Mouse (Mus musculus) activated CD4-positive, CD25-positive, alpha-beta regulatory T cell, adult 4 months (primary cell): ENCODE data around the gene Zfp865. TPM values are rescaled to one million over a fixed set of nuclear protein-coding genes. Genes with fewer than 3 reads are reported as not detected.

ENCODE experiments used
- ATAC-seq: one replicate; pipeline ENCODE4 v1.8.0; 2017
- polyA plus RNA-seq, 2 experiments: library from polyadenylated mRNA; unstranded; fragments of 100-300 nt; shearing (Covaris generic); gene quantifications; one replicate each; pipeline ENCODE4 v1.2.1; 2017

Zfp865 gene
- polyA plus RNA-seq, 2 experiments from 2014 or later: 3.5 to 5.3 TPM

- no peak for ATAC-seq
These were observed 60.6 kb downstream of the Zfp865 start for GRCm38 (mm10) chr7:5080815-5081214.

DNA sequence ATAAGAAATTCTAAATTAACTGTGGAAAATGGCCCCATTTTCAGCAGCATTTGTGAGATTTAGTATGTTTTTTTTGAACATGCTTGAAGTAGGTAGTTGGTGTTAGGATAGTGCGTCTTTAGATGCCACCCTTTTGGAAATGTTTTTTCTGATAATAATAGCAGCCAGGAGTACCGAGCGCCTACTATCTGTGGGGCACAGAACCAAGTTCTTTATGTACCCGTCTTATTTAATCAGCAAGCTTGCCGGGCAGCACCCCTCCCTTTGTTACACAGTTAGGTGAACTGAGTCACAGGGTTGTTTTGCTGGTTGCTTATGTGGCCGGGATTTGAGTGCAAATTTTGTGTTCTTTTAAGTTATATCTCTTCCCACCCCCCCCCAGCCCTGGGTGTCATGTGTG is 61.1 kb downstream of the Zfp865 start:
- no peak for ATAC-seq

- no peak for ATAC-seq
These were observed 61.8 kb downstream of the Zfp865 start for GRCm38 (mm10) chr7:5081939-5082338.

- no peak for ATAC-seq
These were observed 63.3 kb downstream of the Zfp865 start for GRCm38 (mm10) chr7:5083325-5084105.

GRCm38 (mm10) chr7:5085512-5085911 is 65.3 kb downstream of the Zfp865 start:
- no peak for ATAC-seq

Other genes starting within 250 kb of the Zfp865 start
- not detected for gene Fam71e2, start 249.1 kb upstream of the Zfp865 start, polyA plus RNA-seq
- gene Il11, start 237.5 kb upstream of the Zfp865 start, polyA plus RNA-seq: not detected
- gene Tmem190, start 237.4 kb upstream of the Zfp865 start, polyA plus RNA-seq: not detected
- gene Tmem238, start 230.7 kb upstream of the Zfp865 start, polyA plus RNA-seq: 1 to 10 TPM in 1 of 2 experiments, not detected in 1; 1.2 TPM
- 100 to 1,000 TPM; 460 to 740 TPM for gene Rpl28, start 227.5 kb upstream of the Zfp865 start, polyA plus RNA-seq
- 10 to 100 TPM; 39.3 to 43.6 TPM for gene Ube2s, start 207.8 kb upstream of the Zfp865 start, polyA plus RNA-seq
- gene Shisa7, start 175.7 kb upstream of the Zfp865 start, polyA plus RNA-seq: under 1 TPM in 1 of 2 experiments, not detected in 1; 0.09 TPM
- gene Isoc2b, start 150.1 kb upstream of the Zfp865 start, polyA plus RNA-seq: 10 to 100 TPM; 34.4 to 50.2 TPM
- gene Isoc2a, start 143.2 kb upstream of the Zfp865 start, polyA plus RNA-seq: under 1 TPM; 0.20 to 0.69 TPM
- not detected for gene Gm36210, start 113.9 kb upstream of the Zfp865 start, polyA plus RNA-seq
- 1 to 10 TPM; 1.9 TPM for gene Zfp628, start 105.2 kb upstream of the Zfp865 start, polyA plus RNA-seq
- not detected for gene Nat14, start 98.3 kb upstream of the Zfp865 start, polyA plus RNA-seq
- gene Ssc5d, start 94.6 kb upstream of the Zfp865 start, polyA plus RNA-seq: under 1 TPM in 1 of 2 experiments, not detected in 1; 0.10 TPM
- not detected for gene Sbk2, start 56.0 kb upstream of the Zfp865 start, polyA plus RNA-seq
- gene Sbk3, start 49.2 kb upstream of the Zfp865 start, polyA plus RNA-seq: not detected
- 1 to 10 TPM; 2.9 to 5.3 TPM for gene Zfp579, start 24.2 kb upstream of the Zfp865 start, polyA plus RNA-seq
- 10 to 100 TPM; 33.3 to 55.4 TPM for gene Zfp524, start 6.0 kb upstream of the Zfp865 start, polyA plus RNA-seq
- gene Fiz1, start 5.7 kb upstream of the Zfp865 start, polyA plus RNA-seq: 10 to 100 TPM in 1 of 2 experiments, 1 to 10 TPM in 1; 8.1 to 10.1 TPM
- gene Gm44973, start 4.9 kb upstream of the Zfp865 start, polyA plus RNA-seq: 10 to 100 TPM in 1 of 2 experiments, 1 to 10 TPM in 1; 5.6 to 19.0 TPM
- under 1 TPM in 1 of 2 experiments, not detected in 1; 0.60 TPM for gene Ccdc106, start 177 bp downstream of the Zfp865 start, polyA plus RNA-seq
- not detected for gene 4632433K11Rik, start 13.7 kb downstream of the Zfp865 start, polyA plus RNA-seq
- gene Zfp784, start 18.1 kb downstream of the Zfp865 start, polyA plus RNA-seq: 1 to 10 TPM; 2.5 to 3.1 TPM
- gene Zfp580, start 31.2 kb downstream of the Zfp865 start, polyA plus RNA-seq: 1 to 10 TPM; 1.2 to 2.8 TPM
- 10 to 100 TPM; 24.2 to 30.1 TPM for gene U2af2, start 41.8 kb downstream of the Zfp865 start, polyA plus RNA-seq
- 1 to 10 TPM; 7.0 to 8.3 TPM for gene Epn1, start 59.9 kb downstream of the Zfp865 start, polyA plus RNA-seq
- not detected for gene Rfpl4, start 96.6 kb downstream of the Zfp865 start, polyA plus RNA-seq
- under 1 TPM in 1 of 2 experiments, not detected in 1; 0.58 TPM for gene Rasl2-9, start 105.6 kb downstream of the Zfp865 start, polyA plus RNA-seq
- gene Vmn1r55, start 129.3 kb downstream of the Zfp865 start, polyA plus RNA-seq: under 1 TPM in 1 of 2 experiments, not detected in 1; 0.05 TPM
- gene Vmn1r56, start 176.4 kb downstream of the Zfp865 start, polyA plus RNA-seq: not detected
- gene Vmn1r57, start 198.1 kb downstream of the Zfp865 start, polyA plus RNA-seq: not detected